ENCODE assay signal across 1 mouse cellular context in genomic region chr17:26941841-26942570, GRCm38 (mm10).
TF ChIP-seq lines count a peak whose summit lies in the region.

No protein-coding gene starts in this region.

TF ChIP-seq in CH12.LX, 34 proteins besides CTCF, POLR2A, EP300 and RAD21 (continued from another document):
- TF ChIP-seq USF1 (IDR thresholded peaks at IDR 0.05; ENCODE audit: low read depth, low read length) (no peak), POLR2AphosphoS2 (IDR thresholded peaks at IDR 0.05; ENCODE audit: low read depth, low read length) (no peak), HCFC1 (IDR thresholded peaks at IDR 0.05; ENCODE audit: low read depth, low read length) (peak; percentile 64; the same call in 1 of the 2 replicates)
